Mouse (Mus musculus) stomach, embryonic 14.5 days (tissue): Measurements from ENCODE around the gene Surf4. TPM values are rescaled to one million over a fixed set of nuclear protein-coding genes. Genes with fewer than 3 reads are reported as not detected.
"Not testable (repeated sequence)": the region's sequence is repeated elsewhere in the genome, so short reads cannot be mapped to it uniquely, and the experiment has no call there.

Source experiments
- ATAC-seq: fragments of 200-750 bp; cut with Nextera tagmentation; 2 replicates; pipeline ENCODE4 v1.8.0; 2017; ENCODE audit warnings: low read depth, moderate TSS enrichment; ENCODE audit not compliant: insufficient number of reproducible peaks, insufficient read depth, low FRiP score
- H3K27ac ChIP-seq: fragments of 300-500 bp; sonication (generic); 2 replicates; pipeline ENCODE4 v1.5.1; 2014; ENCODE audit warnings: mild to moderate bottlenecking, low read length, moderate library complexity, mixed read lengths
- H3K27me3 ChIP-seq: fragments of 300-500 bp; sonication (generic); 2 replicates; pipeline ENCODE4 v1.6.1; 2014; ENCODE audit warnings: low read length, control low read depth, mixed read lengths; ENCODE audit not compliant: control insufficient read depth, insufficient read depth
- H3K36me3 ChIP-seq: fragments of 300-500 bp; sonication (generic); 2 replicates; pipeline ENCODE4 v1.6.1; 2014; ENCODE audit warnings: mild to moderate bottlenecking, control low read depth, low read length, moderate library complexity, mixed read lengths; ENCODE audit not compliant: control insufficient read depth, insufficient read depth
- H3K4me1 ChIP-seq: fragments of 300-500 bp; sonication (generic); 2 replicates; pipeline ENCODE4 v1.6.1; 2014; ENCODE audit warnings: low read length, control low read depth, mixed read lengths; ENCODE audit not compliant: control insufficient read depth, insufficient read depth
- H3K4me2 ChIP-seq: fragments of 300-500 bp; sonication (generic); replicated peaks from 2 replicates; pipeline ENCODE4 v1.6.1; 2014; ENCODE audit warnings: low read depth, low read length, control low read depth
- H3K4me3 ChIP-seq: fragments of 300-500 bp; sonication (generic); 2 replicates; pipeline ENCODE4 v1.5.1; 2014; ENCODE audit warnings: low read depth, low read length, control low read depth
- H3K9ac ChIP-seq: fragments of 300-500 bp; sonication (generic); replicated peaks from 2 replicates; pipeline ENCODE4 v1.6.1; 2014; ENCODE audit warnings: low read depth, mild to moderate bottlenecking, control low read depth, low read length, moderate library complexity, mixed read lengths
- H3K9me3 ChIP-seq: fragments of 300-500 bp; sonication (generic); 2 replicates; pipeline ENCODE4 v1.6.1; 2016; ENCODE audit warnings: low read depth, low read length, control low read depth; ENCODE audit not compliant: control insufficient read depth
- WGBS: fragments of 180-500 bp; shearing (Covaris S2); extraction: QIAGEN DNeasy Blood & Tissue Kit; methylation state at CpG from one replicate; pipeline ENCODE4 v1.1.7; 2014; 5-methylcytosine and 5-hydroxymethylcytosine counted together
- polyA plus RNA-seq: library from polyadenylated mRNA; unstranded; fragments of >200 nt; fragmentation: Nextera tagmentation; extraction: Ambion mirVana; gene quantifications from 2 replicates; pipeline ENCODE4 v1.2.1, GENCODE M21; 2014

Surf4 gene
- polyA plus RNA-seq, 1 experiment from 2014 or later = 199 TPM

- peaks cover 50% of the 10 kb centered on the region for H3K36me3 ChIP-seq
- WGBS = 8% methylated on average over 7 of the region's 7 CpGs
Observed at GRCm38 (mm10) chr2:26901834-26902400, 31.8 kb downstream of the Surf4 start.

GRCm38 (mm10) chr2:26900731-26901130, 33.0 kb downstream of the Surf4 start:
- ATAC-seq = no peak
- Histone ChIP-seq H3K4me3 (no peak overlapping the region), H3K4me1 (peaks cover 14% of the 10 kb centered on the region), H3K27me3 (no peaks in the 10 kb centered on the region), H3K27ac (no peak overlapping the region), H3K9ac (no peak overlapping the region), H3K9me3 (no peaks in the 10 kb centered on the region), H3K4me2 (no peak overlapping the region), H3K36me3 (peaks cover 43% of the 10 kb centered on the region)
- 69% methylated on average over 1 of the region's 1 CpGs for WGBS

More at GRCm38 (mm10) chr2:26901834-26902400, 31.8 kb downstream of the Surf4 start:
- no peak for ATAC-seq
- H3K4me2 ChIP-seq = peak overlapping the region; percentile 78
- peaks cover 14% of the 10 kb centered on the region for H3K4me1 ChIP-seq
- peak overlapping the region; percentile 75 for H3K4me3 ChIP-seq
- H3K27me3 ChIP-seq = no peaks in the 10 kb centered on the region
- H3K27ac ChIP-seq = no peak overlapping the region
- H3K9me3 ChIP-seq = no peaks in the 10 kb centered on the region
- H3K9ac ChIP-seq = peak overlapping the region; percentile 66

- Histone ChIP-seq H3K36me3 (peaks cover 66% of the 10 kb centered on the region), H3K9ac (no peak overlapping the region), H3K4me1 (no peaks in the 10 kb centered on the region), H3K4me3 (no peak overlapping the region), H3K27me3 (no peaks in the 10 kb centered on the region), H3K27ac (no peak overlapping the region), H3K9me3 (no peaks in the 10 kb centered on the region), H3K4me2 (no peak overlapping the region)
- 92% methylated on average over 4 of the region's 4 CpGs for WGBS
- no peak for ATAC-seq
Observed at GRCm38 (mm10) chr2:26895898-26896297, 37.8 kb downstream of the Surf4 start.

GRCm38 (mm10) chr2:26886170-26886569, 47.6 kb downstream of the Surf4 start:
- ATAC-seq, H3K27ac ChIP-seq, H3K9ac ChIP-seq, H3K9me3 ChIP-seq, H3K4me1 ChIP-seq, H3K4me2 ChIP-seq, H3K4me3 ChIP-seq, H3K27me3 ChIP-seq: not testable (repeated sequence)
- peaks cover 14% of the 10 kb centered on the region; the same call in 1 of the 2 replicates for H3K36me3 ChIP-seq
- 81% methylated on average over 4 of the region's 4 CpGs for WGBS

- H3K9ac ChIP-seq, H3K4me1 ChIP-seq, H3K4me2 ChIP-seq, H3K27ac ChIP-seq, H3K27me3 ChIP-seq, H3K4me3 ChIP-seq, H3K9me3 ChIP-seq, ATAC-seq: not testable (repeated sequence)
- H3K36me3 ChIP-seq = peaks cover 10% of the 10 kb centered on the region; the same call in 1 of the 2 replicates
- WGBS = 77% methylated on average over 2 of the region's 2 CpGs
Observed at GRCm38 (mm10) chr2:26885541-26885940, 48.2 kb downstream of the Surf4 start.

- H3K27ac ChIP-seq = no peak overlapping the region
- H3K27me3 ChIP-seq = no peaks in the 10 kb centered on the region
- no peak overlapping the region for H3K4me3 ChIP-seq
- no peak overlapping the region for H3K9ac ChIP-seq
- H3K4me1 ChIP-seq = no peaks in the 10 kb centered on the region
- no peaks in the 10 kb centered on the region for H3K36me3 ChIP-seq
- no peak overlapping the region for H3K4me2 ChIP-seq
- H3K9me3 ChIP-seq = peaks cover 3% of the 10 kb centered on the region; the same call in 1 of the 2 replicates
- no peak for ATAC-seq
Observed at GRCm38 (mm10) chr2:26878571-26878970, 55.2 kb downstream of the Surf4 start.

- Histone ChIP-seq H3K9me3 (no peaks in the 10 kb centered on the region), H3K9ac (no peak overlapping the region), H3K4me2 (no peak overlapping the region), H3K4me1 (no peaks in the 10 kb centered on the region), H3K27ac (no peak overlapping the region), H3K4me3 (no peak overlapping the region), H3K36me3 (no peaks in the 10 kb centered on the region), H3K27me3 (no peaks in the 10 kb centered on the region)
- 59% methylated on average over 6 of the region's 6 CpGs for WGBS
- ATAC-seq = no peak
Observed at GRCm38 (mm10) chr2:26870666-26871065, 63.1 kb downstream of the Surf4 start.
